Mouse (Mus musculus) liver (tissue): ENCODE results near the gene Tmem201.
A peak's percentile ranks its signal among the peaks of the same experiment; 100 is the strongest.

ENCODE experiments used
- DNase-seq: peaks from one replicate; pipeline ENCODE4 v3.0.0-alpha.2; 2020; ENCODE audit warnings: mixed read lengths

The Tmem201 gene

DNA sequence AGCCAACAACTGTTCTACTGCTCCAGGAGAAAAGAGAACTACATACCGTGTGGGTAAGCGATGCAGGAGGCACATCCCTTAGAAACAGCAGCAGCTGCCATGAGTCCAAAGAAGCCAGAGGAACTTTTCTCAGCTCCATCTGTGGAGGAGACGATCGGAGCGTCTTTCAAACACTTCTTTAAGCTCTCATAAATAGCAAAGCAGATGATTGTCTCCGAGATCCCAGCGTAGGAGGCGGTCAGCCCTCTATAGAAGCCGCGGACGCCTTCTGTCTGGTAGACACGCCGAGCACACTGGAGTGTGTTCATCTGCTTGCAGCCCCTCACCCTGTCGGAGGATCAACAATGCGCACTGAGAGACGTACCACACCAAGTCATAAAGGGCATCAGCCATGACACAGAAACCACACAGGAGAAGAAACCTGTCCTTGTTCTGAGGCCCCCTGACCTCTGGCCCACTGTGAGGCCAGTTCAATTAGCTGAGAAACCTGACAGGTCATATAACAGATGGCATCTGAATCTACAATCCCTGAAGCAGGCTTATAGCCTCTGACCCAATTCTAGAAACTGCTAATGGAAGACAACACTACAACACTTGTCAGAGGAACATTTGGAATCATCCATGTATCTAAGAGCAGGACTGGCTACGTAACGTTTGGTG, 11.3 kb upstream of the Tmem201 start:
- no peak for DNase-seq

DNA sequence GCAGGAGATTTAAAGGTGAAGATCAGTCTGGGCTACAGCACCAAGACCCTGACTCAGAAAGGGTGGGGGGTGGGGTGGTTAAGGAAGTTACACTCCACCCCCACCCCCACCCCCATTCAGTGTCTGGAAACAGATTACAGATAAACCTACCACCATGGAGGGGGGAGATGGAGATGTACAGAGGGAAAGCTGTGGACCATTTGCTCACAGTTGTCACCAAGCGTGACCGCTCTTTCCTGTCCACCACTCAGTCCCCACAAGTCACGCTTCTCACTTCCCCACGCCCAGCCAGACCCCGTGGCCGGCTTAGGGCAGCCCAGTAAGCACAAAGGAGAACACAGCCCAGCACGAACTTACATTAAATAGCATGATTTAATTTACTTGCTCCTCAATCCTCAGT, 6.3 kb upstream of the Tmem201 start:
- no peak for DNase-seq

DNA sequence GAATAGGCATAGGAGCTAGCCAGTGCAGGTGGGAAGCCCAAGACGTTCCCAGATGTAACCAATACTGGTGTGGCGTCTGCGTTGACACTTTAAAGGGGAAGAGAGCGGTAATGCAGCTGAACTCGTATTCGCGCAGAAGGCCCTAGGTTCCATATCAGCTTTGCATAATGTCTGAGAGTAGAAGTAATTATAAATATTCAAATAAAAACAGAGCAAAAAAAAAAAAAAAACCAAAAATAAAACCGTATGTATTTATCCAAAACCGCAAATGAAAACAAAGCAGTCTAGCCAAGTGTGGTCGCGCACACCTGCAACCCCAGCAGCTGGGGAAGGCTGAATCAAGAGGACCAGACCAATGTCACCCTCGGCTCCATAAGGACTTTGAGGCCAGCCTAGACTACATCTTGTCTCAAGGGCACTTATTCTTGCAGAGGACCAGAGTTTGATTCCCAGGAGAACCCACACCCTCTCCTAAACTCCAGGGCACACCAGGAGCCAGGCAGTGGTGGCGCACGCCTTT, 4.2 kb upstream of the Tmem201 start:
- no peak for DNase-seq

DNA sequence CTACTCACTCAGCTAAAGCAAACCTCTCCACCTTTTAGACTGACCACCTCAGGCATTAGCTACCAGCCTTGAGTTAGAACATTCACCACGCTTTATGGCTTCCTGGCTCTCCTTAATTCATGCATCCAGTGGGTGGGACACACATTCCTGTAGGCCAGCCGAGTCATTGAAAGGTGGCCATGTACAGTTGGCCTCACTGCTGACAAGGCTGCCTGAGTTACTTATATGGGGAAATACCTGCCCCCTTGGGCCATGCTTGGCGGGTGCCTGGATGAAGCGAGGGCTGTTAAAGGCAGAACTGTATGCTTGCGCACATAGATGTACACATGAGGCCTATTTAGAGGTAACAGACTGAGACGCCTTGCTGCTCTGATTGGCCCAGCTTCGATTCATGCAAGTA, 2.5 kb upstream of the Tmem201 start:
- no peak for DNase-seq

DNA sequence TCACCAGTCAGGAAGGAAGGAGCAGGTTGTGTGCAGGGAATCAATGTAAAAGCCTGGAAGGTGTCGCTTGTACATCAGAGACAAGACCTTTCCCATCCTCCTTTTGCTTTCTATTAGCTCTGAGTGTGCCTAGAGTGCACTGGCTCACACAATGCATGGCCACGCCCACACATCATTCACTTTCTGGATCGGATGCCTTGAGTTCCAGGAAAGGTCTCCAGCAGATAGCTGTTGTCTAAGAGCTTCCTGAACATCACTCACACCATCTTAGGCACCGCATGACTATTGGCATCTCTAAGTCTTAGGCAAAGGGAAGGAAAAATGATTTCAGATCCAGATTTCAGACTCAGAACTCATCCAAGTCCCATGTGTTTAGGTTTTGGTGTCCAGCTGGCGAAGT, 1.6 kb upstream of the Tmem201 start:
- no peak for DNase-seq

DNA sequence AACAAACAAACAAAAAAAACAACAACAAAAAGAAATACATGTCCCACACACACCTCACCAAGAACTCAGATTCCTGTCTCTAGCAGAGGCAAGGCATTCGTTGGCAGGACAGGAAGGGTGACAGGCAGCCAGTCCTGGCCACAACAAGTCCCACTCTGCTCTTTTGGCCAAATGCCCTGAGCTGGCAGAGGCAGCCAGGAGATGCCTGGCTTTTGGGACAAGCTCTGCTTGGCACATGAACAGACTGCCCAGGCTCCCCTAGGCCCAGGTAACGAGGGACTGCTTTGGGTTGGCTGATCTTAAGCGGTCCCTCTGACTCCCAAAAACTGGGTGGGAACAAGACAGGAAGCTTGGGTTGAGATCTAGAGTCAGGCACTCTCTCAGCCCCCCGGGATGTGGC, 1.3 kb downstream of the Tmem201 start:
- no peak for DNase-seq

DNA sequence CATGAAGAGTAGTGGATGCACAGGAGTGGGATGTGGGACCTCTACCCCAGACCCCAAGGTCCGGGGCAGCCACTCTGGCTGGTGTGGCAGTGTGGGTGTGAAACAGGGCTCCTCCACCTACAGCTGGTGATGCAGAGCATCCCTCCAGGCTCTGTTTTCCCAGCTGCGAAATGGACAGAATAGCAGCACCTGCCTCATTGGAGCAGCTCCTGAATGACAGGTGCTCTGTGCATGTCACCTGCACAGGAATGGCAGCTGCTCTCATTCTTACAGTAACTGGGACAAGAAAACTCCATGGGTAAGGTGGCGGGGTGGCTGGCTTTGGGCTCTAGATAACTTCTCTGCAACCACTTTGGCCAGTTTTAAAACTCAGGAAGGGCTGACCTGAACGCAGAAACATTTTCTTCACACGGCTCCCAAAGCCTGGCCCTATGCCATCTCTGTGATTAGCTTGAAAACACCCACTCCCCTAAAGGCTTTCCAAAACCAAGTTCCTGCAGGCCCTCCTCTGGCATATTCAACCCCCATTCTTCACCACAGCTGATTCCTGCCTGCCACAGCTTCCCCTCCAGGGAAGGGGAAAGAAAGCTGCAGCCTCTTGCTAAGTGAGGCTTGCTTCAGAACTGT, 2.1 kb downstream of the Tmem201 start:
- DNase-seq = no peak

DNA sequence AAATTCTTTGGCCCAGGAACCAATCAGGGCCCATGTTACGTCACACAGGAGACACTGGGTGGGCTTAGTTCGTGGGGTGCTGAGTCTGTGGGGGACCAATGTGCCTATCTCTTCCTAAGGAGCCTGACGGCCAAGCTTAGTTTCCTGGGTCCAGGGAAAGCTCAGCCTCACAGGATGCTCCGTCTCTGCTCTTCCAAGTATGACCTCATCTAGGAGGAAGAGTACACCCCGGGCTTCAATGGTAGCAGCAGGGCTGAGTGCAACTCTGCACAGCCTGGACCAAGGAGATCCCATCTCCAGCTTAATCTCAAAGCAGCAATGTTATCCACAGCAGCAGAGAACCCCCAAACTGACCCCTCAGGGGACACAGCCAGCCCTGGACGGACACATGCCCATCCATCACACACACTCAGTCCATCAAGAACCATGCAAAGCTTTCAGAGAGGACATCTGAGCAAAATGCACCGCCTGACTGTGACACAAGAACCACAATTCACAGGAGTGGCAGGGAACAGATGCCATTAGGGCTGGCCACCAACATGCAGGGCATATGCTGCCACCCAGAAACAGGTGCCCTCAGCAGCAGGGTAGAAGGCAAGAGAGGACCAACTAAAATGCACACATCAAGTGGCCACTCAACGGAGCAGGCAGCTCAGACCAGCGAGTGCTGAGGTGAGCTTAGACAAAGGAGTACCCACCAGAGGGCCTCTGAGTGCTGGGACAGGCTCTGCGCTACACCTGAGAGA, 2.9 kb downstream of the Tmem201 start:
- DNase-seq = no peak

DNA sequence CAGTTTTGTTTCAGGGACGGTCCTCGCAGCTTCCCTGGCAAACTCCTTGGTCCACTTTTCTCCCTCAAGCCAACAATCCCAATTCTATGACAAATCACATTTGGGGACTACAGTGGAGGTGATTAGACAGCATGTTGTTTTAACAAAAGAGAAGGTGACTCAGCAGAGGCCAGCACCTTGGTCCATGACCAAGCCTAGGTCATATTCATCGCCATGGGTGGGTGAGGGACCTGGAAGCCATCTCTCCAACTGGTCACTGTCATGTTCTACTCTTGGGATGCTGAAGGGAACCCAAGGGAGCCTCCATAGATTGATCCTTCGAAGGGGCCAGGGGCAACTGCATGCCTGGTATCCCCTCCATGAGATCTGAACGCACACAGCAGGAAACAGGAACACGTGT, 3.6 kb downstream of the Tmem201 start:
- no peak for DNase-seq

DNA sequence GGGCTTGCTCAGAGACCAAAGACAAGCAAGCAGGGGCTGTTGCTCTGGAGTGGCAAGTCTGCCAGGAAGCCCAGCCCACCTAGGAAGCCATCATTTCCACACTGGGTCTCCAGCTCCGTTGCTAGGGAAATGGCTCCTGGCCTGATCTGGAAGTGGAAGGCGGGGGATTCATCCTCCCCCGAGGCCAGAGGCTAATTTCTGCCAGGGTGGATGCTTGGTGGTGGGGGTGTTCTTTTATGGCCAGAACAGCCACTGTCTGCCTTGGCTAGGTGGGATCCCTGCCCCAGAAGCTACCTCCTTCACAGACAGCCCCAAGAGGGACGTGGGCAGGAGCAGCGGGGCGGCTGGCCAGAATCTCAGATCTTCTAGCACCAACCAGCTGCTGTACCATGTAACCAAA, 4.1 kb downstream of the Tmem201 start:
- no peak for DNase-seq

DNA sequence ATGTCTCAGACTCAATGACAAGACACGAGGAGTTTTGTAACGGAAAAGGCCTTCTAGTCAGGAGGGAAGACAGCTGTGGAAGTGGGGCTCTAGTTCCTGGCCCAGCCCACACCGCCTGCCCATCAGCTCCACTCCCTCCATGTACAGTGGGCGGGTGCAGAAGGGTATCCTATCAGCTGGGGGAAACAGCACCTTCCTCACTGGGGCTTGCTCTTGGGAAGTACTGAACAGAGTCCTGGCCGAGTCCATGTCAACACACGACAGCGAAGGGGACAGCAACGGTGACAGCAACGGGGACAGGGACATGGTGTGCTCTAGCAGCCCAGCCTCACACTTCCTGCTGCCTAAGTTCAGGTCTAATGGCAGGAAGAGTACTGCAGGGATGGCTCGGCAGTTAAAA, 5.0 kb downstream of the Tmem201 start:
- no peak for DNase-seq

DNA sequence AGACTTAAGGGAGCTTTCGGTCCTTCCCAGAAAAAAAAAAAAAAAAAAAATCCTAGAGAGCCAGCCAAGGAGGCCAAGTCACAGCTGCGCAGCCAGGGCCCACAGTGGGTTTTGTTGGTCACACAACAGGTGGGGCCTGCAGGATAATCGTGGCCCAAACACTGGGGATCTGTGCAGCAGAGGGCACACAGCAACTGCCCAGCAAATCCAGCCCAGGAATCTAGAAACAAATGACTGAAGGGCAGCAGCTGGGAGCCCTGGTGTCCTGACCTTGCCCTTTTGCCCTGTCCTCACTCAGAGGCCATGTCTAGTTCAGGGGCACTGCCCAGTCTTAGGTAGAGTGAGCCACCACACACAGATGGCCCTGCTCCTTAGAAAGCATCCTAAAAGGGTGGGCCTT, 5.5 kb downstream of the Tmem201 start:
- no peak for DNase-seq

DNA sequence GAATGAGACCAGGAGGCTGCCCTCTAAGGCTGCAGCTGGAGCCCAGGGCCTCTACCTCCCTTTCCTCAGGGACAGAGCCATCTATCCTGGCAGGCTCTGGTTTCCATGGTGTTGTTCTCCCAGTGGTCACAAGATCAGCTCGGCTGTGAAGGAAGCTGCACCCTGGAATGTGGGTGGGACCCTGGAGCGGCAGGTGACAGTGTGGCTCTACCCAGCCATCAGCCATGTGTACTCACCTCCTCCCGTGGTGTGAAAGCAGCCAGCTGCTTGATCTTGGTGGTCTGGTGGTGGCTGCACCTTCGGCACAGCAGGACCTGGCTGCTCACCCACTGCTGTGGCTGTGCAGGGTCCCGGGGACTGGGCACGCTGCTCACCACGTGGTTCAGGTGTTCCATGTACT, 7.0 kb downstream of the Tmem201 start:
- DNase-seq = no peak

DNA sequence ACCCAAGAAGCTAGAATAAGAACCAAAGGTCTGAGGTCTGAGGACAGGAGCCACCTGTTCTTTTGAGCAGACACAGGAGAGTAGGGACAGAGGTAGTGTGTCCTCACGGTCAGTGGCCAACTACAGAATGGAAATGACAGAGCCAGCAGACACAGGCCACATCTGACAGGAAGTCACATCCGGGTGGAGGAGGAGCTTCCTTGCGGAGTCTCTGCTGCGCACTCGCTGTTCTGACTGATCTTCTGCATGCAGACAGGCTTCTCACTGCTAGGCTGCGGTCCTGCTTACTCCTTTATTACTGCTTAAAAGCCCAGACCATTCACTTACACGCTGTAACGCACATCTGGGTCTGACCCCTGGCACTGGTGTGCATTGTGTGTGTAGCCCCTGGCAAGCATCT, 9.0 kb downstream of the Tmem201 start:
- DNase-seq = no peak

DNA sequence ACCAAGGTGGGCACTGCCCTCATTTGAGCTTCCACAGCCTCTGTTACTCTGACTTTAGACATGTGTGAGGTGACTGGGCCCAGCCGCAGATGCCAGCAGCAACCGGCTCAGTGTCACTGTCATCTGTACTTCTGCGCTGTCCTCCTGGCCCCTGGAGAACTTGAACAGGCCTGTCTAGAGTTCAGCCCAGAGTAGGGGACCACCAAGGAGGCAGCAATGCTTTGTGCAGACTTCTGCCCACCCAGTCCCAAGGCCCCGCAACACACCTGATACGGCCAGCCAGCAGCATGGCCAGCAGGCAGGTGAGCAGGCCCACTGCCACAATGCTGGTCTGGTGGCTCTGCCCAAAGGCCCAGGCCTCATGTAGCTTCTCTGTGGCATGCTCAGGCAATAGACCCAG, 10.2 kb downstream of the Tmem201 start:
- no peak for DNase-seq

DNA sequence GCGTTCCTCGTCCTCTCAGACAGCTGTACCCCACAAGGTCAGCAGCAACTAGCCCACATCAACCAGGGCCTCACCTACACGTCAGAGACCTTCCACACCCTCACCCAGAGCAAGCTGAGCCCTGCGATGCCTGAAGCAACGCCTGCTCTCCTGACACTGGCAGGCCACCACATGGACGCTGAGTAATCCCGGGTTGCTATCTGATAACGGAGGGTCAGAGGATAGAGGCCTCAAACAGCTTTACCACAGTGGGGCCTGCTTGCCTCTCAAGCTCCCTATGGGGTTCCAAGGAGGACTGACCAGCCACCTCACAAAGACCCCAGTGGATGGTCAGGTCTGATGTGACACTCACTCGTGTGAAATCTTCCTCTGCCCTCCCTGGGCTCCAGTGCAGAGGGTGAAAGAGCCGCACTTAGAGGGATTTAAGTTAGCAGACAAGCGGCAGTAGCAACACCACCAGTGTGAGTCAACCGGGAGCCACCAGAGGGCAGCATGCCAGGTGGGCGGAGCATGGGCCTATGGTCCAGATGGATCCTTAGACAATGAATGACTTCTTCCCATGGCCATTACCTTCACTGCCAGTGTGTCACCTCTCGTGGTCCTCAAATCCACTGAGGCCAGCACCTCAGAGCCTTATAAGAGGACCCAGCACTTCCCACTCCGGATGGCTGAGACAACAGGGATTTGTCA, 12.0 kb downstream of the Tmem201 start:
- DNase-seq = peak; percentile 70

DNA sequence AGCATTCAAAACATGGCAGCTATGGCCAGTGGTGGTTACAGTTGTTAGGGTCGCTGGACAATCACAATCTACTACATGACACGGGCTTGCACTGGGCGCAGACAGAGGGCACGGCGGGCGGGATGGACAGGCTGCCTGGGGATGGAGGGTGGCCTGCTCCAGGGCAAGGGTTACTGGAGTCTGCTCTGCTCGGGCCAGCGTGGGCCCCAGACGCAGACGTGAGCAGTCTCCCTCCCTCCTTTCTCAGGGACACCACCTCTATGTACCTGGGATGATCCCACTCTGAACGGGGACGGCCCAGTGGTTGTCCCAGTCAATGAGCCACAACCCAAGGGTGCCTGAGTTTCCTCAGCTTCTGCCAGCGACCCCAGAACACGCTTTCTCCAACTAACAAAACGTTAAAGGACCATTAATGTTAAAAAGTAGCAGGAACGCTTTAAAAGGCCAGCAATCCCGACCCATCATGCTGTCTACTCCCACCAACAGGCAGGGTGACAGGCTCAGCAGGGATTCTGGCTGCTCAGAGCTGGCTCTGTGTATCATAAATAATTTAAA, 12.9 kb downstream of the Tmem201 start:
- no peak for DNase-seq

DNA sequence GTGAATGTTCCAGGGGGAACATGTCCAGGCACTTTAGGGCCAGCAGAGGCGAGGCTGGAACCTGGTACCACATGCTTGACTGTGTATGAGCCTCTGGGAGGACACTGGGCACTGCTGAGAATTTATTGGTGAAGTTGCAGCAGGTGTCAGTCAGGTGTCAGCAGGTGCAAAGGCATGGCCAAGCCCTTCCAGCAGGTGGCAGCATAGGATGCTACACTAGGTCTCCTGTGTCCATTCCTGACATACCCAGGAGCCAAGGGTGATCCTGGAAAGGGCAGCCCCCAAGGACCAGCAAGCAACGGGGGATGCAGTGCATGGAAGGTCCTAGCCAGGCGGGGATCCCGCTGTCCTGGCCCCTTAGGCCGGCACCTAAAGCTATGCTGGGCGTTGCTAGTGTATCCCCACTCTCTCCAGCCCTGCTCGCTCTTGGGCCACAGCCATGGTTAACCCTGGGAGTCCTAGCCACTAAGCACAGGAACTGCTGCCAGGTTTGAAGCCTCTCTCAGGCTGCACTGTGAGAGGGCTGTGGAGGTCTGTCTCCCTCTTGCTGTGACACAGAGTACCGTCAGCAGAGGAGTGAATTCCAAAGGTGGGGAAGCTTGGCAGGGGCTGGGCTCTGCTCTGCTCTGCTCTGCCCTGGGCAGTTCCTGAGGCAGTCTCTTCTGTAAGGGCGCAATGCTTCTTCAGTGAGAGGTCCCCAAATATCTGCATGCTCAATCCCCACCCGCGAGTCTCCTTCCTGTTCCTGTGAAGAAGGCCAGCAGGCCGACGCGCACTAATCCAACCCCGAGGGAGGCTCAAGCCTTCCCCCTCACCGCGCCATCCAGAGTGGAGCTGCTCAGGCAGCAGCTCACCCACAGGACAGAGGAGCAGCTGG, 13.8 kb downstream of the Tmem201 start:
- DNase-seq = peak; percentile 54

DNA sequence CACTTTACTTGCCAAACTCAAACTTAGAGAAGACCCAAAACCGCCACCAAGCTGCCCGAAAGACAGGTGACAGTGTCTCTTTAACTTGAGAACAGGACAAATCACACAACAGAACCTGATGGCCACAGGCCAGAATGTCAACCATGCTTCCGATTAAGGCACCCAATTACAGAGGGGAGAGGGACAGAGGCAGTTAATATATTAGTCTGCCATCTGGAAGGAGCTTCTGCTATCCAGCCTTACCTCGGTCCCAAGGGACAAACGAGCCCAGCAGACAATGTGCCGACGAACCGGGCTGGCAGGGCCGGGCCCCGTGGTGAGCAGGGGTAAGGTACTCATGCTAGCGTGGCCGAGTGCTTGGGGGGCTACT, 14.8 kb downstream of the Tmem201 start:
- no peak for DNase-seq

DNA sequence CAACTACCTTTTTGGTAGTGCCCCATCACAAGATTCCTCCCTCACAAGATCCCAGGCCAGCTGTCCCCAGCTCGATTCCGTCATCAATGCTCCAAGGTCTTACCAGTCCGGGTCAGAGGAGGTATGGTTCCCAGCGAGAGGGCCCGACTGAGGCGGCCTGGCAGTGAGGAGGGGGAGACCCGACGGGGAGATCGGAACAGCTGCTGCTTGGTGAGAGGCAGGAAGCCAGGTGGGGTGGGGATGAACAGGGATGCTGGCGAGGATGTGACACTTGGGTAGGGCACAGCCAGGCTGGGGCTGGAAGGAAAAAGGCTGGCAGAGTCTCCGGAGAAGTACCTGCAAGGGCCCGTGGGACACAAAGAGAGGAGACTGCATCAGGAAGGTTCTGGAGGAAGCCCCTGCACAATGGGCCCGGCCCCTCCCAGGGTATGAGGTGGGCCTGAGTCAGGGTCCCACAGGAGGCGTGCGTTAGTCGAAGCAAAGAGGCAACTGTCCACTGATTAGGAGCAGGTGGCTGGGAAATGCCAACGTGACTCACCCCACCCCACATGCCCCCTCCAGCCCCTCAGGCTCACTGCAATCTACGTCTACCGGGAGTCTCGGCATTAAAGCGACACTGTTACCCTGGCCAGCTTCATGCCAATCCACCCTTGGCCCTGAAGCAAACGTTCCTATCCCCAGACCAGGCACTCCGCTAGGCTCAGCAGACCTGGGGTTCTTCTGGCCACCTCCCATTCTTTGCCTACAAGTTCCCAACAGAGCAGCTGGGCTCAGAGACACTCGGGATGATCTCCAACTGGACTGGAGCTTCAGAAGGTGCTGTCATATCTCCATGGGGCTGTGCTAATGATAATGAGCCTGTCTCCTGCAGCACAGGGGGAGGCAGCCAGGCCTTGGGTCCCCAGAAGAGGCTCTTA, 15.5 kb downstream of the Tmem201 start:
- no peak for DNase-seq

DNA sequence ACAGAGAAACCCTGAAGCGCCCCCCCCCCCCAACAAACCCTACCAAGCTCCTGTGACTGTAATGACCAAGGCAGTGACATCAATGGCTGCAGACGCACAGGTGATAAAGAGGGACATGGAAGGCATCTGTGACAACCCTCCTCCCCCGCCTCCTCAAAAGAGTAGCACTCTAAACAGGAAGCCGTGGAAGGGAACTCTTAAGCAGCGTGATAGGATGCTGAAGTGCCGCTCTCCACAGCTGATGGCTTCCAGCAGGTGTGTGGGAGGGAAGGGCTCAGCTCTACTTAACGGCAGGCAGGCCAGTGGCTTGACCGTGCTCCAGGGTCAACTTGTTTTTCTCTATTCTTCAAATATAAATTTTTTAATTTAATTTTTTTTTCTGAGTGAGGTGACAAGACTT, 16.7 kb downstream of the Tmem201 start:
- no peak for DNase-seq
